Mouse (Mus musculus): ENCODE results near the gene Stk32c. TPM values are rescaled to one million over a fixed set of nuclear protein-coding genes. Genes with fewer than 3 reads are reported as not detected.

The Stk32c gene
- total RNA-seq (2023): 0.41 TPM

DNA sequence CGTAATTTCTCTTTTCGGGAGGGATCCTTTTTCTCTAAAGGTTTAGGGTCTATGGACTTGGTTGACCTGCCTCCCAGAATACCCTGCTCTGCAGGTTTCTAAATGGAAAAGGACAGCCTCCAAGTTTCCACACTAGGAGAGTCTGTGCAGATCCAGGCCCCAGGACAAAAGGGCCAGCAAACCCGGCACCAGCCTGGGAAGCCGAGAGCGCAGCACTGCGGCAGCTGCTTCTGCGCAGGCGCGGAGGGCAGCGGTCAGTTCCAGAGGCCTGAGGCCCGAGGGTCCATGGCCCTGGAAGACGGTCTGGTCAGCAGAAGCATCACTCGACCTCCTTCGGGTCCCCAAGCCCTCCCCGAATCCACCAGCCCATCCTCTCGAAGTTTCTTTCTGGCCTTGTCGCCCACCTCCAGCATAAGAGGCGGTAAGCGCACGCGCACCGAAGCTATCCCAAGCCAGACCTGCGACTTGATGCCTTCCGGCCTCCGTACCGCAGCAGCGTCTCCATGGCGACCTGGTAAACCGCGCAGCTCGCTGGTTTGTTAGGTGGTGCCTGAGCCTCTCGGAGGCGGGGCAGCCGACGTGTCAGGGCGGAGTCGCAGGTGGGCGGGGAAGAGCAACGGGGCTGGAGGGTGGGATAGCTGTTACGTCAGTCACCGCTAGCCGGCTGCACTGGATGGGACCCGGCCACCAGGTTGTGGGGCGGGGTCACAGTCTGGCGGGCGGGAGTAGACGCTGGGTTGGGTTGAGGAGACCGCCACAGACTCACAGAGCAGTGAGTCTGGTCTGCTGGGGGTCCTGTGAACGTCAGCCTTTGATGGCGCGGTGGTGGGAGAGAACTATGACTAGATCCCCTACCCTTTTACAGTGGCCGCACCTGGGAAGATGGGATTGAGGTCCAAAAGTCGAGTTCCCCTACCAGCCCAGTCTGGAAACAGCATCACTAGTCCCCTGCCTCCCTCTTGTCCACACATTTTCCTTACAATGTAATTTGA, at the start of gene Stk32c, which contains the start of gene Lrrc27:
Gene Stk32c (minus strand): TSS at position 554 of the 992 bp plus-strand sequence.
Gene Lrrc27 (plus strand): TSS at position 235 of the 992 bp plus-strand sequence.

DNA sequence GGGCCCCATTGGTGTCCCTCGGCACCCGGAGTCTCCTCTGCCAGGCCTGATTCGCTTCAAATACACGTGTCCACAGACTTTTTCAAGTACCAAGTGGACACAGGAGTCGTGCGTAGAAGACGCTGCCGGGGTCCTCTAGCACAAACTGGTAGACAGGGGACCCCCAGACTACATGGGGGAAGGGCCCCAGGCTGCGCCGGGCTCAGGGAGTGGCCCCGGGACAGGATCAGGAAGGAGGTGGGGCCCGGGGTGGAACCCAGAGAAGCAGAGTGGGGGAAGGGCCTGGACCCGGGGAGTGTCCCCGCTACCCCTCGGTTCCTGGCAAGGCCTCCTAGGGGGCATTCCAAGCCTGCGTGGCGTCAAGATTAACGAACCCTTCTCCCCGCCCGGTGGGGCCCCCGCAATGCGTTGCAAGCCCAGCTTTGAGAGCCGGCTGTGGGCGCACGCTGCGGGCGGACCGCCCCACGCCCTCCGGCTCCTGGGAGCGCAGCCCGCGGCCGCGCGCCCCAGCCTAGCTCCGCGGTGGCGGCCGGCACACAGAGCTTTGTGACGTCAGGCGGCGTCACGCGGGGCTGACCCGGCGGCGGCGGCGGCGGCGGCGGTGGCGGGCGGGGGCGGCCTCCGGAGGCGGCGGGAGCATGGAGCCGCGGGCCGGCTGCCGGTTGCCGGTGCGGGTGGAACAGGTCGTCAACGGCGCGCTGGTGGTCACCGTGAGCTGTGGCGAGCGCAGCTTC, 34.9 kb upstream of the Stk32c start, which contains the start of gene Pwwp2b:
Gene Pwwp2b (plus strand): TSS at position 602 of the 734 bp plus-strand sequence.

DNA sequence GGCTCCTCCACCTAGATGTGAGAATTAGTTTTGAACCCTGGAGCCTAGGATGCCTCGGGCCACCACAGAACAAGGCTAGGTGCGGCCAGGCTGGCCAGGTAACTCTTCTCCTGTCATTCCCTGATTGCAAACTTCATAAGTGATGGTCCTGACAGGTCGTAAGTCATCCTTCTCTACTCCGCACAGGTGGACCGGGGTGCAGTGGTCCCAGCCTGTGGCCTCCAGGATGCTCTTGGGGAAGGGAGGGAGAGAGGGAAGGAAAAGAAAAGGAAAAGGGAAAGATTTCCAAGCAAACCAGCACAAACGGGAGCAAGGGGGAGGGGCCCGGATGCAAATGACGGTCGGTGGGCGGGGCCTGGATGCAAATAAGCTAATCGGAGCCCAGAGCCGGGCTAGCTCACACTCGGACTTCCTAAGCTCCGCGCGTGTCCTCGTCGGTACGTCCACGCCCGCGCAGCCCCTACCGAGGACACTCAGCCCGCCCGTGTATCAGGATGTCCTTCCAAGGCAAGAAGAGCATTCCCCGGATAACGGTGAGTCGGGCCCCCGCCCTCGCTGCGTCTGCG, 127.4 kb downstream of the Stk32c start, which contains the start of gene Dpysl4:
Gene Dpysl4 (plus strand): TSS at position 373 of the 566 bp plus-strand sequence.

Other genes starting within 250 kb of the Stk32c start
- not detected for gene Dpysl4, start 127.3 kb downstream of the Stk32c start, total RNA-seq (2023)
- 3.8 TPM for gene Lrrc27, start 319 bp downstream of the Stk32c start, total RNA-seq (2023)
- gene Pwwp2b, start 35.2 kb upstream of the Stk32c start, total RNA-seq (2023): 3.1 TPM
- gene Inpp5a, start 175.8 kb upstream of the Stk32c start, total RNA-seq (2023): 34.9 TPM

Data from CD4-positive naive resting alpha-beta T cell, adult 76 days (primary cell).